Mouse (Mus musculus) 3134 (cell line): ENCODE measurements around the gene Ephb1.

Experiments used
- DNase-seq: peaks from one replicate; pipeline ENCODE4 v3.0.0-alpha.2; 2011; ENCODE audit warnings: low spot score; ENCODE audit not compliant: insufficient read length; ENCODE audit errors: extremely low read depth

The Ephb1 gene

GRCm38 (mm10) chr9:101996771-101997500 is 357.6 kb downstream of the Ephb1 start:
- DNase-seq: no peak

DNA sequence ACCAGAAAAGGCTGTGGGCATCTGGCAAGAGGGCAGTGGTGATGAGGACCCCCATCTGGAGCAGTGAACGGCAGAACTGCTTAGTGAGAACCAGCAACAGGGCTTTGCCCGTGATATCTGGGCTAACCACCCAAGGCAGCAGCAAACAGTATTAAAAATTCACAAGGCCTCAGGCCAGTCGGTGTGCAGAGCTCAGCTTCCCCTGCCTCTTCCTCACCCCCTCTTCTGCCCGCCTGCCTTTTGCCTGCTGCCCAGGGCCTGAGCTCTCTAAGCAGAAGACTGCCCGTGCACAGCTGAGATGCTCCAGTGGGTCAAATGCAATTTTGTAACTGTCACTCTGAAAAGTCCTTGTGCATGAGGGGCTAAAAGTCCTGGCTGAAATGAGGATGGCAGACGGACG is 358.3 kb downstream of the Ephb1 start:
- no peak for DNase-seq

DNA sequence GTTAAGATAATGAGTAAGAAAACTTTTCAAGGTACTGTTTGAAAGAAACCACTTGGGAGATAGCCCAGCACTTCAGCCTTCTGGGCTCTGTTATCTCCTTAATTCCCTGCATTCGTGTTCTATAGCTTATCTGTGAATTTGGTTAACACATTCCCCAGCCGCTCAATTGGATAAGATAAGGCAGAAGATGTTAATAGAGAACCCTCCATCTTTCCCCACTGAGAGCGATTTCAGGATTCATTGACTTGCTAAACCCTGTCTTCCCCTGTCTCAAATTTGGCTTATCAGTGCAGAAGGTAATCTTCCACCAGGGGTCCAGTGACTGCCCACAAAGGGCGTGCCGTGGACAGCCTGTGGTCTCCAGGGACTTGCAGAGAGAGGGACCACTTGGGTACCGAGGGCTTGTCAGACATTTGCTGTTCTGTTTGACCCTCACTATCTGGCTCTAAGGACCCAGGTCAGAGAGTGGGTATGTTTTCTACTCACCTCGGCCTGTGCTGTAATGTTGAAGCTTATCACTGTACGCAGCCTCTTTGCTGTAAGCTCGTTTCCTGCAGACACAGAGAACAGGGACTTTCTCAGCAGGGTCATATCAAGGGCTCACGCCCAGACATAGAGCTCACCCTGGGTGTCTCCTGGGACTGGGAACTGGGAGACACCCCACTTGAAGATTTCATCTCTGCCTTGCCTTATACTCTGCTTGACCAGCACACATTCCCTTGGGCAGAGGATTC is 358.9 kb downstream of the Ephb1 start:
- DNase-seq: no peak

DNA sequence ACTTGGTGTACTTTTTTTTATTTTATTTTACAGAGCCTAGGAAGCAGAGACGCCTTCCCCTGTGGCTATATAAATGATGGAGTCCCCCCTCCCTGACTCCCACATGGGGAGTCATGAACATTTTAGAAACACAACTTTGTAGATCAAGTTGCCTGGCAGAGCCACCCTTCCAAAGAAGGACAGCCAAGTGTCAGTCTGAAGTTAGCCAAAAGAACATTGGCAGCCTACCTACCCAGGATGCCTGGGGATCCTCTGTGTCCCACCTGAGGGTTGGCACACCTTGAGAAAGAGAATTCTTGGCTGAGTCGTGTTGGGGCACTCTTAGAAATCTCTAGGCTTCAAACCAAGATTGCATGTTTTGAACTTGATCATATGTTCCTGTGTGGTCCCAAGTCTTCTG is 360.4 kb downstream of the Ephb1 start:
- no peak for DNase-seq

GRCm38 (mm10) chr9:101990836-101991235 is 363.7 kb downstream of the Ephb1 start:
- no peak for DNase-seq

GRCm38 (mm10) chr9:101990032-101990431 is 364.5 kb downstream of the Ephb1 start:
- DNase-seq: no peak

GRCm38 (mm10) chr9:101986910-101987309 is 367.6 kb downstream of the Ephb1 start:
- DNase-seq: no peak

- no peak for DNase-seq
These were observed 372.1 kb downstream of the Ephb1 start for GRCm38 (mm10) chr9:101982378-101982777.

GRCm38 (mm10) chr9:101981161-101981560 is 373.3 kb downstream of the Ephb1 start:
- DNase-seq: no peak

DNA sequence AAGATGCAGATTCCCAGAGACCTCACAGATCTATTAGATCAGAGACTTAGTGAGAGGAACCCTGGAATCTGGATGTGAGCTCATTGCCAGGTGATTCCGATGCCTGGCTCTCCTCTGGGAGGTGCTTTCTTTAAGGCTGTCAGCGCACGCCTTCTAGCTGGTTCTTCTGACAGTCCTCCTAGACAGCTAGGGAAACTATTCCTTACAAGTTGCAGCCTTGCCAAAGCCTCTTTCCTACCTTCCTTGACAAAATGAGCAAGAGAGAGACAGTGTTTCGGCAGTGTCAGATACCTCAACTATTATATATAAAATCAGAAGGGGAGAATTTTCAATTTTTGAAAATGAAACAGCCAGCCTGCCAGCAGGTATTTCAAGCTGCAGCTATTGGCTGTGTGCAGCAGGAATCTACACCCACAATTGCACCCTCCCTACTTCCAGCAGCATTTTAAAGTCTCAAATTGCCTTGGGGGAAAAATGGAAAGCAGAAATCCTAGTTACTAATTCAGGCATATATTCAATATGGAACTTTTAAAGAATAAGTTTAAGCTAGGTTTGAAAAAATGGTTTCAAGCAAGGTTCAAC is 377.5 kb downstream of the Ephb1 start:
- no peak for DNase-seq

DNA sequence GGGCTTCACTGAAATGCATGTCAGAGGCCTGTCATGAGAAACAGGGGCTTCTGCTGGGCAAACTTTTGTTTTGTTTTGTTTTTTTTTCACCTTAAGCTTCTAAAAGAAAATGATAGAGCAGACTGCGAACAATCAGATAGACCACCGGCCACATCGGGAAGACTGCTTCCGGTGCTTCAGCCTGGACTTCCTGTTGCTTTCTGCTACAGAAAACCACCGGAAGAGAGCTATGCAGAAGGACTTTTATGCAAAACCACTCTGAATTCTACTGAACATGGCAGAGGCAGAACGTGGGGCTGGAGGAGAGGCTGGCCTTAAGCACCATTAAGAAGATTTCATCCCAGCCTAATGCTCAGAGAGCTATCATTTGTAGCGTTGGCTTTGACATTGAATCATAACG is 382.2 kb downstream of the Ephb1 start:
- DNase-seq: no peak

DNA sequence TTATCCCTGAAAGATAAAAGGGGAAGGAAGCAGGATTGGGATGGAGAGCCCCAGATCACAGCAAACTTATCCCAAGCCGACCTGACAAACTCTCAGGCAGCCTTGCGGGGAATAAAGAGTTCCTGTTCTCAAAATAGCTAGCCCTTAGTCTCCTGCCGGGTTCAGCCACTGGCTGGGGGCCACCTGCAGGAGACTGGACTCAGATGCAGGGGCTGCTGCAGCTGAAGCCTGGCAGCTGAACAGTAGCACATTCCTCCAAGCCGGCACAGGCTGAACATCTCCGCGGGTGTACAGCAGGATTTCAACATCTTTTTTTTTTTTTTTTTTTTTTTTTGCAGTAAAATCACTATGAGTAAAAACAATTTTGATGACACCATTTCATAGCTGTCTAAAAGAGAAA is 382.7 kb downstream of the Ephb1 start:
- DNase-seq: no peak

GRCm38 (mm10) chr9:101956228-101956627 is 398.3 kb downstream of the Ephb1 start:
- DNase-seq: no peak

DNA sequence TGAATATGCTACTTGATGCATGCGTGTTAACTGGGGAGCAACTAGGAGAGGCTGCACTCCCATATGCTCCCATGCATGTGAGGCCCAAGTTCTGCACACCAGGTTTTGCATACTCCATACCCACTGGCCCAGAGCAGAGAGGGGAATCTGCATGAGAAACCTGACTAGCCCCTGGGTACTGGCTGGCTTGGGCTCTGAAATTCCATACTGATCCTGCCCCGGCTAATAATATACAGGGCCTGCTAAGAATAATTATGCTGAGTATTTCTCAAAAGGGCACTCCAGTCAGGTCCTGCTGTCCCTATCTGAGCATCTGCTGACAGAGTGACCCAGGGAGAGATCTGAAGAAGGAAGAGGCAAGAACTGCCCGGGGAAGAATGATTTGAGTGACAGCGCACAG is 400.0 kb downstream of the Ephb1 start:
- no peak for DNase-seq

DNA sequence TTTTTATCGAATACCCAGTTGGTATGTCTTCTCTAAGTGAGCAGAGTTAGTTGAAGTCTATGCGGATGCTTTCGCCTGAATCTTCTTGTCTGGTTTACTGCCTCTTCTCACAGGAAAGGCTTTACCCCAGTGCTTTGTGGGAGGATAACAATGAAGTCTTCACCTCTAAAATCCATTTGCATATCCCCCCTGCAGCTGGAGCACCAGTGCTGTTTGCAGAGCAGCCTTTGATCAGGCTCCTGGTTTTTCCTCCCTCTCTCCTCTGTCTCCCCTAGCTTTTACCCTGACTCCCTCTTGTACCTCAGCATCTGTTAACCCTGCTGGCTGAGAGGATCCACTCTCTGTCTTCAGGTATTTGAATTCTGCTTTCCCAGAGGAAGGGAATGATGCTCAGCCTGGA is 404.4 kb downstream of the Ephb1 start:
- no peak for DNase-seq

GRCm38 (mm10) chr9:101945814-101946213 is 408.7 kb downstream of the Ephb1 start:
- no peak for DNase-seq

GRCm38 (mm10) chr9:101945326-101945725 is 409.2 kb downstream of the Ephb1 start:
- no peak for DNase-seq

DNA sequence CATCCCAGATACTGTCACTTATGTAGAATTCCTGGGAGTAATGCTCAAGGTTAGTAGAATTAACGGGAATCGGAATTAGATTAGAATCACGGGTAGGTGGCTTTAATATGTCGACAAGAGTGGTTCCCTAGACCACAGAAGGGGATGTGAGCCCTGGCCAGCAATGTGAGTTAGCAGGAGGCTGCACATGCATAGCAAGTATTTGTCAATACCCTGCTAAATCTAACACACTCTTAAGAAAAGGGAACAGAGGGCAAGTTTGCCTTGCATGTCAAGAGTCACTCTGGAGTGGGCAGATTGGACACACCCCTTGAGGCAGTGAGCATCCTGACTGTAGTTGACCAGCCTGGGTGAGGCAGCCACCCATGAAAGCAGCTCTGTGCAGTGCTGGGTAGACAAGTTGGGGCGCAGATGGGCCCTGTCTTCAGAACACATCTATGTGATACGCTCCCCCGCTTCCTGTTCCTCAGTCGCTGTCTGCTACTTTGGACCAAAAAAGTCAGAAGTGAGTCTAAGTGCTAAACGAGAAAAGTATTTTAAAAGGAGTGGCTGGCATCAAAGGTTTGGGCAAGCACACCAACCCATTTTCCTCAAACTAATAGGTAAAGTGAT is 412.3 kb downstream of the Ephb1 start:
- no peak for DNase-seq

- no peak for DNase-seq
These were observed 414.3 kb downstream of the Ephb1 start for GRCm38 (mm10) chr9:101940182-101940581.

DNA sequence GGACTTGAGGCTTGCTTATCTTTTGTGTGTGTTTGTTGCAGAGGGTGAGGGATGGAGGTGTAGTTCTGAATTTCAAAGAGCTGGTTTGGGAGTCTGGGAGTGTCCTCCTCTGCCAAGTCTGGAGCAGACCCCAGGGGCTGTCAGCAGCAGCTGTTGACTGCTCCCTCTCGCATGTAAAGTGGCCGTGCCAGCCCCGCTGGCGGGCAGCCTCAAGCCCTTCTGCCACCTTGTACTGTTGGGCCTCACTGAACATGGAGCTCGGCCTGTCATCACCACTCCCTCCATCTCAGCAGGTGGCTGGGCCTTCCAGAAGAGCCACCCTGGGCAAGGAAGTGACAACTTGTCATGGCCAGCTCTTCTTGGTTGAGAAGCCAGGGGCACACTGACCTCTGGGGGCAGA is 415.5 kb downstream of the Ephb1 start:
- no peak for DNase-seq

GRCm38 (mm10) chr9:101938066-101938465 is 416.4 kb downstream of the Ephb1 start:
- no peak for DNase-seq

DNA sequence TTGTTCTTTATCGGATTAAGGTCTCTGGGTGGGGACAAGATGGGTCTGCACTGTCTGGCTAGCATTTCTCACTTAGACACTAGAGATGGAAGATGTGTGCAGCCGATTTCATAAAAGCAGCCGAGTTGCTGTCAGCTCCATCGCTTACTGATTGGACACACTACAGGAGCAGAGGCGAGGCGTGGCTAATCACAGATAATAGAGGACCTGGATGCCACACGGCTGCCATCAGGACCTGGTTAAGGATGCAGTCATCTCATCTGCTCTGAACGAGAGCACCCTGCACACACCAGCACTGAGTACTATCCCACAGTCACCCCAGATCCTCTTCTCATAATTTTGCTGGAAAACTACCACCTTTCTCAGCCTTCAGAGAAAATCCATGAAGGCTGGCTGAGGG is 419.6 kb downstream of the Ephb1 start:
- DNase-seq: no peak
